Mouse (Mus musculus) bone marrow, adult 2 months (tissue): Measurements from ENCODE around the gene Myf6. TPM values are rescaled to one million over a fixed set of nuclear protein-coding genes. Genes with fewer than 3 reads are reported as not detected.

Experiments used
- H3K27ac ChIP-seq: fragments of 200-500 bp; 2 replicates; pipeline ENCODE4 v1.5.1; 2012; ENCODE audit warnings: low read depth, mild to moderate bottlenecking, control low read depth, inconsistent platforms, low read length; ENCODE audit not compliant: control insufficient read depth, poor library complexity, insufficient read depth
- H3K4me1 ChIP-seq: fragments of 200-500 bp; 2 replicates; pipeline ENCODE4 v1.6.1; 2011; ENCODE audit warnings: low read length; ENCODE audit not compliant: control insufficient read depth, insufficient read depth
- H3K4me3 ChIP-seq: fragments of 200-500 bp; replicated peaks from 2 replicates; pipeline ENCODE3; 2011; ENCODE audit warnings: mild to moderate bottlenecking, low read depth, low read length, control low read depth; ENCODE audit not compliant: control insufficient read depth
- CTCF ChIP-seq: fragments of 200-500 bp; IDR thresholded peaks from 2 replicates; pipeline ENCODE4 v1.5.1; 2011; ENCODE audit warnings: low read length, control low read depth; ENCODE audit not compliant: control insufficient read depth, insufficient read depth
- POLR2A ChIP-seq: fragments of 200-500 bp; IDR thresholded peaks from 2 replicates; pipeline ENCODE4 v1.6.1; 2011; ENCODE audit warnings: low read depth, mild to moderate bottlenecking, control low read depth, low read length, borderline replicate concordance; ENCODE audit not compliant: control insufficient read depth
- WGBS: fragments of 180-500 bp; shearing (Covaris S2); methylation state at CpG from one replicate; pipeline ENCODE4 v1.1.7; 2018; 5-methylcytosine and 5-hydroxymethylcytosine counted together
- polyA plus RNA-seq: library from polyadenylated mRNA; stranded (reverse); fragments of >200 nt; gene quantifications from 2 replicates; pipeline ENCODE4 v1.2.4, GENCODE M21; 2011; ENCODE audit warnings: low replicate concordance; ENCODE audit not compliant: missing spikeins, insufficient read depth, insufficient read length

Myf6 gene
- polyA plus RNA-seq, 1 experiment: not detected

GRCm38 (mm10) chr10:107499656-107500055, 5.1 kb upstream of the Myf6 start:
- TF ChIP-seq CTCF: no peak
- TF ChIP-seq POLR2A: no peak
- 79% methylated on average over 7 of the region's 7 CpGs for WGBS
- Histone ChIP-seq H3K4me1 (no peaks in the 10 kb centered on the region), H3K27ac (no peak overlapping the region), H3K4me3 (no peak overlapping the region)

DNA sequence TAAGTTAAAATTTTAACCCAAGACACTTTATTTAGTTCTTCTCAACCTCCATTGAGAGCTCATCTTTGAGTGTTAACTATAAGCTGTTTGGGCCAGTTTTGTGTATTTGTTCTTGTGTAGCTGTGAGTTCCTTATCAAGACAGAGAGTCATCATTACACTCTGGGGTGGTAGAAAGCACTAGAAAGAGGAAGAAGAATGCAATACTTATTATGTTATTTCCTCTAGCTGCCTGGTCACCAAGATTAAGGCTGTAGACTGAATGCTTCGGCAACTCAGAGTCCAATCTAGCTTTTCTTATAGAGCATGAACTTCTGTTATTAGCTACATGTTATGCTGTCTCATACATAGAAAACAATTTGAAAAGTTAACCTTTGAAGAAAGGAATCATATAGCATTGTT, 1.9 kb upstream of the Myf6 start:
- H3K27ac ChIP-seq: no peak overlapping the region
- TF ChIP-seq CTCF (no peak), POLR2A (no peak)
- no peaks in the 10 kb centered on the region for H3K4me1 ChIP-seq
- 3% methylated on average over 1 of the region's 1 CpGs for WGBS
- H3K4me3 ChIP-seq: no peak overlapping the region

- WGBS: 49% methylated on average over 20 of the region's 20 CpGs
- Histone ChIP-seq H3K4me3 (no peak overlapping the region), H3K4me1 (no peaks in the 10 kb centered on the region), H3K27ac (no peak overlapping the region)
- TF ChIP-seq POLR2A: no peak
- TF ChIP-seq CTCF: no peak
Observed at GRCm38 (mm10) chr10:107493580-107494474, 710 bp downstream of the Myf6 start.

DNA sequence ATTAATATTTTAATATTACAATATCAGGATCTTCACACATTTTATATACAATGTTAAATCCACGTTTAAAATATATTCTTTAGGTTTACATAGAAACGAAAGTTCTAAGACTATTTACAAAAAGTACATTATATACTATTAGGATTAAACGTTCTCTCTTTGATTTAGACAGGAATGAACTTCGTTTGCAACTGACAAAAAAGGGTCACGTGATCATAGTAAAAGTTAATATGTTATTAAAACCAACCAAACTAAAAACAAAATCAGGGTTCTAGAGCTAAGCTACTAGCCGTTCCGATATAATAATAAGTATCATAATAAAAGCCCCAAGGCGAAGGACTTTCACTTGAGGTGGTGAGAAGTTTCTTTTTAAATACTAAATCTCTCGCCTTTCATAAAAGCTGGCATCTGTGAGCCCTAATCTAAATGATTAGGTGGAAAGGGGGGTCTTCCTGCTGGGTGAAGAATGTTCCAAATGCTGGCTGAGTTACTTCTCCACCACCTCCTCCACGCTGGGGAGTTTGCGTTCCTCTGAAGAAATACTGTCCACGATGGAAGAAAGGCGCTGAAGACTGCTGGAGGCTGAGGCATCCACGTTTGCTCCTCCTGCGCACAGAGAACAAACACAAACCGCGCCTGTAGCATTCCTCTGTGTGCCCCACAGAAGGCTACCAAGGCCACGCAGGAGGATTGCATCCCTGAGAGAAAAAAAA, 1.5 kb downstream of the Myf6 start:
- no peak overlapping the region for H3K27ac ChIP-seq
- no peak for TF ChIP-seq CTCF
- TF ChIP-seq POLR2A: no peak
- 27% methylated on average over 18 of the region's 18 CpGs for WGBS
- H3K4me3 ChIP-seq: no peak overlapping the region
- H3K4me1 ChIP-seq: no peaks in the 10 kb centered on the region

DNA sequence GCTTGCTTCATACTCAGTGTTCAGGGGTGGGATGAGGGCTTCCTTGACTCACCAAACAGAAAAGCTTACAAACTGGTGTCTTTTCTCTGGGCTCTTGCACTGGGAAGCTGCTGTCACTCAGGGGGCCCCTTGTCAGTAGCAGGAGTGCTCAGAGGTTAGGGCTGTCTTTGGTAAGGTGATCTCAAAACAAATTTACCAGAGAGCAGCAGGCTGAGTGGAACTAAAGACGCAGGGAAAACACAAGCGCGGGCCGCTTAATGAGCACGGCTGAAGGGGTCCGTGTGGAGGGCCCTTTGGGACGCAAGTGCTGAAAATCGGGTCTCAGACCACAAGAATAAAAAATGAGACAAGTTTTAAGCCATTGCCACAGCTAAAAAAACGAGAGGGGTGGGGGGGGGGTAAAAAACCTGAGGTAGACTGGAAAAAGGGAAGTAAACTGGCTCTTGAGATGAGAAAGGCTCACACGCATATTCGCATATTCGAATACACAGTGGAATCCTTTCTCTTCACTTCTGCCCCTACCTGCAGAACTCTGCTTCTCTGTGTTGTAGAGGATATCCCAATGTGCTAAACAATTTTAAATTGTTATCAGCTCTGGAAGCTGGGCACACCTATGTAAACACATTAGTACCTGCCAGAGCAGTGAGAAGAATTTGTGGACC, 5.8 kb downstream of the Myf6 start:
- no peak overlapping the region for H3K4me3 ChIP-seq
- 9% methylated on average over 12 of the region's 12 CpGs for WGBS
- no peak for TF ChIP-seq CTCF
- TF ChIP-seq POLR2A: no peak
- no peak overlapping the region for H3K27ac ChIP-seq
- H3K4me1 ChIP-seq: no peaks in the 10 kb centered on the region

DNA sequence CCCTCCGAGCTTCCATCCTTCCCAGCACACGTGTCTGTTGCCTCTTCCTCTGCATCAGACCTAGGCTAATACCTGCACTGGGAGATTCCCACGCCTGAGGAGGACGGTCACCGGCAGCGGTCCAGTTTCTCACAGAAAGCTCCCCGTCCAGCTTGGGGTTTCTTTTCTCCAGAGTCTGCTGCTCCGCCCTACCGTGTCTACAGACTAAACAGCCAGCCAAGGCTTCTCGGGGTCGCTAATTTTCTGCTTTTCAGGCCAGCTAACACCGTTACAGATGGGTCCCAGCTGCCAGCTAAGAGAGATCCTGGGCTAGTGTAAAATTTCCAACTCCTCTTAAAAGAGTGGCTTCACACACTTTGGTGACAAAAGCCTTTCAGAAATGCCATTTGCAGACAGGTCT, 7.8 kb downstream of the Myf6 start:
- Histone ChIP-seq H3K4me3 (no peak overlapping the region), H3K27ac (no peak overlapping the region), H3K4me1 (no peaks in the 10 kb centered on the region)
- WGBS: 64% methylated on average over 12 of the region's 12 CpGs
- no peak for TF ChIP-seq POLR2A
- no peak for TF ChIP-seq CTCF

DNA sequence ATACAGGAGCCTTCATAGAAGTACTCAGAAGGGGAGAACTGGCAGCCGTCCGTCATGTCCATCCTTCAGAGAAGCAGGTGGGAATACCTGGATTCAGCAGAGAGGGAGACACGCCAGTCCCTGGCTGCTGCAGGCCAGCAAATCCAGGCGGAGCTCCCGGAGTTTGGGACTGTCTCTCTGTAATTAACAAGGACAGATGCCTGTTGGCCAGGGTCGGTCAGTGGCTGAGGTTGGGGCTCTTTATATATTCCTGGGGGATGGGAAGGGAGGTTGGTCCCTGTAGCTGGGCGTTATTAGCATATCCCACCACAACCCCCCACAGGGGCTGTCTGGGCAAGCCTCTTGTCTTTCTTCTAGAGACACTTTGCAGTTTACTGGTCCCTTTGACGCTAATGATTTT, 8.7 kb downstream of the Myf6 start, which contains the start of gene Myf5:
Gene Myf5, minus strand, starts transcription at position 265 of the 400 bp plus-strand sequence.
- no peaks in the 10 kb centered on the region for H3K4me1 ChIP-seq
- TF ChIP-seq POLR2A: no peak
- no peak for TF ChIP-seq CTCF

DNA sequence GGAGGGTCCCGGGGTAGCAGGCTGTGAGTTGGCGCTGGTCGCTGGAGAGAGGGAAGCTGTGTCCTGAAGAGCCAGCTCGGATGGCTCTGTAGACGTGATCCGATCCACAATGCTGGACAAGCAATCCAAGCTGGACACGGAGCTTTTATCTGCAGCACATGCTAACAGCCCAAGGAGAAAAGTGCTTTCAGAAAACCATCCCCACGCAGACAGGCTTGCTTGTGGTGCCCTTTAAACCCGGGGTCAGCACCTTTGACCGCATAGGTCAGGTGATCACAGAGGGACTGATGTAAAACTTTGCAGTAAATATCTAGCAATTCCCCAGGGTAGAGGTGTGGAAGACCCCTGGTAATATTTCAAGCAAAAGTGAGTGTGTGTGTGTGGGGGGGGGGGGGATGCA, 10.5 kb downstream of the Myf6 start:
- H3K4me1 ChIP-seq: no peaks in the 10 kb centered on the region
- TF ChIP-seq POLR2A (no peak), CTCF (no peak)
- no peak overlapping the region for H3K4me3 ChIP-seq
- WGBS: 86% methylated on average over 10 of the region's 10 CpGs
- no peak overlapping the region for H3K27ac ChIP-seq

More for the DNA sequence above, 8.7 kb downstream of the Myf6 start, which contains the start of gene Myf5:
- Histone ChIP-seq H3K4me3 (no peak within 1 kb of the TSS), H3K27ac (no peak within 1 kb of the TSS)
- 70% methylated on average over 8 of the region's 8 CpGs for WGBS
